Mouse (Mus musculus): ENCODE results near the gene Ltb4r1. TPM values are rescaled to one million over a fixed set of nuclear protein-coding genes. Genes with fewer than 3 reads are reported as not detected.
"Not testable (repeated sequence)": the region's sequence is repeated elsewhere in the genome, so short reads cannot be mapped to it uniquely, and the experiment has no call there.

Gene Ltb4r1
- total RNA-seq, 2 experiments from 2014 or later = 0.67 to 0.74 TPM

DNA sequence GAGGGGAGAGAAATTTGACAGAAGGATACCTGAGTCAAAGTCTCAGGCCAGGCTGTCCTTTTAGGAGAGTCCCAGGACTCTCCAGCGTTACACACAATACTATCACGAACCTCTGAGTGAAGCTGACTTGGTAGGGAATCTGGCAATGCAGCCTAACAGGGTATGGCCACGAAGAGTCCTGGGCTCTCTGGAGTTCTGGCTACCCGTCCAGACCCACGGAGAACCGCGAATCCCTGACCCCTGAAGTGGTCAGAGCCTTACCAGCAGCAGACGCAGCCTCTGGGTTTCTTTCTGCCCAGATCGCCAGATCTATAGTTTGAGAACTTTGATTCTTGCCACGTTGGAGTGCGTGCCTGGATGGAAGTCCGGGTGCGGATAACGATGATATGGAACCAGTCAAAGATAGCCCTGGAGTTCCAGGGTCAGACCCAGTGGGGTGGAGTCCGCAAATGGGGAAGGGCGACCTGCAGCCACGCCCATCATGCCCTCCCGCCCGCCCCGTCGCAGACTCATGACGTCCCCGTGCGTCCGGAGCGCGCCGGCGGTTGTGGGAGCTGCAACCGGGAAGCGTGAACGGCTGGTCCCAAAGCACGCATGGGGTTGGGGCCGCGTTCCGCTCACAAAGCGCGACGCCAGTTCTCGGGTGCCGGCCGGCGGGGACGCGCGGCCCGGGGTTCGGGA, 20.4 kb upstream of the Ltb4r1 start, which contains the start of the genes Dhrs1 and Nop9:
Dhrs1 (minus strand) TSS at position 511 of the 681 bp plus-strand sequence.
Nop9 (plus strand) TSS at position 514 of the 681 bp plus-strand sequence.
- intact Hi-C loops (cut with DNase I) = loop anchor here (10.0 kb wide), 1 partner anchor 251 kb away; the partner anchor contains the start of gene Carmil3
- DNase-seq = peak; percentile 92 to 93

DNA sequence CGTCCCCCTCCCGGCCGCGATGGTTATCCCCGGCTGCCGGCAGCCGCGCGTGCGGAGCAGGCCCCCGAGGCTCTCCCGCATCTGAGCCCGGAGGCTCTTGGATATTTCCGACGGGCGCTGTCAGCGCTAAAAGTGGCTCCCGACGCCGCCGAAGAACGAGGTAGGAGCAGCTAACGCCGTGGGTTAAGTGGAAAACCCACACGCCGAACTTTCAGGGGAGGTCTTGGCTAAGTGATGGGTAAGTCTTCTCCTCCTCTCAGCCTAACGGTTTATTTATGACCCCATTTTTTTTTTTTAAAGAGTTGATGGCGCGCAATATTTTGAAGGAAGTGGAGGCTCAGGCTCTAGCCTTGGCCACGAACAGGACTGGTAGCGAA, 19.9 kb upstream of the Ltb4r1 start:
- intact Hi-C loops (cut with DNase I) = loop anchor here (10.0 kb wide), 1 partner anchor 251 kb away; the partner anchor contains the start of gene Carmil3
- DNase-seq = no peak

DNA sequence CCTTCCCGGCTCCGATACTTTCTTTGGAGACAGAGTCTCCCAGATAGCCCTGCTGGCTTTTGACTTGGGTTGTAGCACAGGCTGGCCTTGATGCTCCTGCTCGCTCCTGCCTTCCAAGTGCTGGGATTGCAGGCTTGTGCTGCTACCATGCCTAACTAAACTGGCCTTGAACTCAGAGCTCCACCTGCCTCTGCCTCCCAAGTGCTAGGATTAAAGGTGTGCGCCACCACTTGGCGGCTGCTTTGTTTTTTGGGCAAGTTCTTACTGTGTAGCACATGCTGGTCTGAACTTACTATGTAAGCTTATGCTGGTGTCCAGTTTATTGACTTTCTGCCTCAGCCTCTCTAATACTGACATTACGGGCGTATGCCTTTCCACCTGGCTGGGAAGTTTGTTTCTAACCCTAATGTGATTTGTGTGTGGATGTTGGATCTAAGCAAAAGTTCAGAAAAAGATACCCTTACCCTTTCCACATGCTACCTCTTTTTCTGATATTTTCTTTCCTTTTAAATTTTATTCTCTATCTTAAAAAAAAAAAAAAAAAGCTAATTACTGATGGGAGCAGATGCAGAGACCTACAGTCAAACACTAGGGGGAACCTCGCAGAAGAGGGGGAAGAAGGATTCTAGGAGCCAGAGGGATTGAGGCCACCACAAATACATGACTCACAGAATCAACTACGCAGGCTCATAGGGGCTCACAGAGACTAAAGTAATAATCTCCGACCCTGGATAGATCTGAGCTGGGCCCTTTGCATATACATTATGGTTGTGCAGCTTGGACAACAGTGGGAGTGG, 18.5 kb upstream of the Ltb4r1 start:
- no peak for DNase-seq
- intact Hi-C loops (cut with DNase I) = loop anchor here (10.0 kb wide), 1 partner anchor 252 kb away; the partner anchor contains the start of gene Carmil3

DNA sequence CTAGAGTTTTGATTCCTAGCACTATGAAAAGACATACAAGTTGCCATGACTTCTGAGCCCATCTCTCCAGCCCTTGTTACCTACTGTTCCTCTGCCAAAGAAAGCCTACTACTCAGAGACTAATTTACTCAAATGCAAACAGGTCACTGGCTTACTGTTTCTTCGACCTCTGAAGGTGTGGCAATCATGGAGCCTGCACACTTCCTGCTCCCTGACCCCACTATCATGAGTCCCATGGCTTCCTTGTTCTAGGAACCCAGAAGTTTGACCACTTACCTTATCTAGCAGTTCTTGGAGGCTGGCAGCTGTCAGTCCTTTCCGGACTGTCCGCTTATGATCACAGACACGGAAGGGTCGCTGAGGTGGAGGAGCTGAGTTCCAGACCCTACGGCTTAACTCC, 8.2 kb upstream of the Ltb4r1 start:
- DNase-seq = no peak
- intact Hi-C loops (cut with DNase I) = loop anchor here (5.0 kb wide), 1 partner anchor 130 kb away; no protein-coding TSS in a partner anchor

DNA sequence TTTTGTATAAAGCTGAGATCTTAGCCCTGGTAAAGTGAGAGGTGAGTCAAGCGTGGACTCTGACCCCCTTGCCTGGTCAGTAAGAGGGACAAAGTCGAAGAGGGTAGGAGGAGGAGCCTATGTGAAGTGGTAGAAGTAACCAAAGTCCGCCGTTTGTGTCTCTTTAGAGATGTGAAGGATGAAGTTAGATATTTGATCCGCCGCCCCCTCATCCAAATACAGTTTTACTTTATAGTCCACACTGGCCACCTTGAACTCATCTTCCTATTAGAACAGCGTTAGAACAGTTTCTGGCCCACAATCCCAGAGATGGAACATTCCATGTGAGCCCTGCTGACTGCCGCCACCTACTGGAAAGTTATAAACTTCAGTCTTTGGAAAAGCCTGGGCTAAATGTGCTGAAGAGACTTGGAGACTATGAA, 7.4 kb upstream of the Ltb4r1 start, which contains the start of gene Cideb:
Cideb (minus strand) TSS at position 96 of the 422 bp plus-strand sequence.
- intact Hi-C loops (cut with DNase I) = loop anchor here (5.0 kb wide), 1 partner anchor 131 kb away; no protein-coding TSS in a partner anchor
- peak; percentile 60 to 77 for DNase-seq

DNA sequence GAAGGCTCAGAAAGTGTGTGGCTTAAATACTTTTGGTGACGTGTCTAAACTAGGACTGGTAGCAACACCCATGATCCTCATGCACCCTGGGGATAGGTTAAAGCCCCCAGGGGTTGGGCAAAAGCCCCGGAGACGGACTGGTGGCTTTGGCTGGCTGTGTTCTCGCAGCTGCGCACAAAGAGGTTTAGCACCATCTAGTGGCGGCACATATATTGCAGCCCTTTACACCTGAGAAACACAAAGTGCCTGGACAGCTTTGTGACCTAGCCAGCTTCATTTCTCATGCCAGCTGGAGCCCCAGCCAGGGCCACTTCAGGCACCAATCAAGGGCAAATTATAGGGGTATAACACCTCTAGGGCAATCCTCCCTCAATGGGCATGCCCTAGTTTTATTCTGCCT, 5.6 kb upstream of the Ltb4r1 start:
- intact Hi-C loops (cut with DNase I) = not testable (repeated sequence)
- peak; percentile 89 to 93 for DNase-seq

DNA sequence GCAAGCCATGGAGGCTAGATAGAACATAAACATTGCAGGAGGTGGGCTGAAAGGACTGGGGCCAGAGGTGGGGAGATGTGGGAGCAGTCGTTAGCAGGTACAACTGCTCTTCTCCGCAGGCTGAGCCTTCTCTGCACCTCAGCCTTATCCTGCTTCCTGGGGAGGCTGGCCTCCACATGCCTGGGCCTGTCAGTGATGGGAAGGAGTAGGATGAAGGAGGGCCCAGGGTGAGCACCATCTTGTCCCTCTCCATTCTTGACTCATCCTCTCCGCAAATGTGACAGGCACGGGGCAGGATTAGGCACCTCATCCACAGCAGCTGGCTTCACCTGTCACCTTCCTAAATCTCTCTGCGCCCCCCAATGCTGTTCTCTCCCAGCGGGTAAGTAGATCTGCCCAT, 4.6 kb upstream of the Ltb4r1 start, which contains the start of gene Ltb4r2:
Ltb4r2 (plus strand) TSS at position 266 of the 400 bp plus-strand sequence.
- intact Hi-C loops (cut with DNase I) = no loop called here
- no peak for DNase-seq

DNA sequence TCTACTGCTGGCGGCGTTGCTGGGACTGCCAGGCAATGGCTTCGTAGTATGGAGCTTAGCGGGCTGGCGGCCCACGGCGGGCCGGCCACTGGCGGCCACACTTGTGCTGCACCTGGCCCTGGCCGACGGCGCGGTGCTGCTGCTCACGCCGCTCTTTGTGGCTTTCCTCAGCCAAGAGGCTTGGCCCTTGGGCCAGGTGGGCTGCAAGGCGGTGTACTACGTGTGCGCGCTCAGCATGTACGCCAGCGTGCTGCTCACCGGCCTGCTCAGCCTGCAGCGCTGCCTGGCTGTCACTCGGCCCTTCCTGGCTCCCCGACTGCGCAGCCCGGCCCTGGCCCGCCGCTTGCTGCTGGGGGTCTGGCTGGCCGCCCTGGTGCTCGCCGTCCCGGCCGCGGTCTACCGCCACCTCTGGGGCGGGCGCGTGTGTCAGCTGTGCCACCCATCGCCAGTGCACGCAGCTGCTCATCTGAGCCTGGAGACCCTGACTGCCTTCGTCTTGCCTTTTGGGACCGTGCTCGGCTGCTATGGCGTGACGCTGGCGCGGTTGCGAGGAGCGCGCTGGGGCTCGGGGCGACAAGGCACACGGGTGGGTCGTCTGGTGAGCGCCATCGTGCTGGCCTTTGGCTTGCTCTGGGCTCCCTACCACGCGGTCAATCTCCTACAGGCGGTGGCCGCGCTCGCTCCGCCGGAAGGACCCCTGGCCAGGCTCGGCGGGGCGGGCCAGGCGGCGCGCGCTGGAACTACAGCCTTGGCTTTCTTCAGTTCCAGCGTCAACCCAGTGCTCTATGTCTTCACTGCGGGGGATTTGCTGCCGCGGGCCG, 3.6 kb upstream of the Ltb4r1 start:
- peak; percentile 65 to 77 for DNase-seq
- intact Hi-C loops (cut with DNase I) = no loop called here

DNA sequence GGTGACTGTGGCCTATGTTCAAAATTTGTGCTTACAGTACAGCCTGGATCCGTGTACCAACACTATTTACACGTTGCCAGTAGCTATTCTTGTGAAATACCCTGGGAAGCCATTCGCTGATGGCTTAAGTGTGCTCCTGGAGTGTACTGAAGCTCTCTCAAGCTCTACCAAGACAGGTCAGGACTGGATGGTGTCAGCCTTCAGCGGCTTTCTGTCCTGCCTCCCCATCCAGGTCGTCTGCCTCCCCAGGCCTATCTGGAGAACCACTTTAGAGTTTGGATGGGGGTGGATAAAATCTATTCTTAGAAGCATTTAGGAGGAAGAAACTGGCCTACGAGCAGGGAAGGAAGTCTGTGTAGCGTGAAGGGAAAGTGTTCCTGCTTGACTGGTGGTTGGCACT, 2.6 kb upstream of the Ltb4r1 start:
- DNase-seq = peak in 1 of 2 experiments; percentile 45
- intact Hi-C loops (cut with DNase I) = no loop called here

DNA sequence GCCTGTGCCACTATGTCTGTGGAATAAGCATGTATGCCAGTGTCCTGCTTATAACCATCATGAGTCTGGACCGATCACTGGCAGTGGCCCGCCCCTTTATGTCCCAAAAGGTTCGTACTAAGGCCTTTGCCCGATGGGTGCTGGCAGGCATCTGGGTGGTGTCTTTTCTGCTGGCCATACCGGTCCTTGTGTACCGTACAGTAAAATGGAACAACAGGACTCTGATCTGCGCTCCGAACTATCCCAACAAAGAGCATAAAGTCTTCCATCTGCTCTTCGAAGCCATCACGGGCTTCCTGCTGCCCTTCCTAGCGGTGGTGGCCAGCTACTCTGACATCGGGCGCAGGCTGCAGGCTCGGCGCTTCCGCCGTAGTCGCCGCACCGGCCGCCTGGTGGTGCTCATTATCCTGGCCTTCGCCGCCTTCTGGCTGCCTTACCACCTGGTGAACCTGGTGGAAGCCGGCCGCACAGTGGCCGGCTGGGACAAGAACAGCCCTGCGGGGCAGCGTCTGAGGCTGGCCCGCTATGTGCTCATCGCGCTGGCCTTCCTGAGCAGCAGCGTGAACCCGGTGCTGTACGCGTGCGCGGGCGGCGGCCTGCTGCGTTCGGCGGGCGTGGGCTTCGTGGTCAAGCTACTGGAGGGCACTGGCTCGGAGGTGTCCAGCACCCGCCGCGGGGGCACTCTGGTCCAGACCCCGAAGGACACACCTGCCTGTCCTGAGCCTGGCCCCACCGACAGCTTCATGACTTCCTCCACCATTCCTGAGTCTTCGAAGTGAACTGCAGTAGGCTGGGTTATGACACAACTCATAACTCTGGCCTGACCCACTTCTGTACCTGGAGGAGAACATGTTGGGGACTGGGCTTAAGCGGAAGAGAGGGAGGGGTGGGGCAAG, 2.0 kb downstream of the Ltb4r1 start:
- DNase-seq = peak; percentile 62 to 75
- intact Hi-C loops (cut with DNase I) = no loop called here

DNA sequence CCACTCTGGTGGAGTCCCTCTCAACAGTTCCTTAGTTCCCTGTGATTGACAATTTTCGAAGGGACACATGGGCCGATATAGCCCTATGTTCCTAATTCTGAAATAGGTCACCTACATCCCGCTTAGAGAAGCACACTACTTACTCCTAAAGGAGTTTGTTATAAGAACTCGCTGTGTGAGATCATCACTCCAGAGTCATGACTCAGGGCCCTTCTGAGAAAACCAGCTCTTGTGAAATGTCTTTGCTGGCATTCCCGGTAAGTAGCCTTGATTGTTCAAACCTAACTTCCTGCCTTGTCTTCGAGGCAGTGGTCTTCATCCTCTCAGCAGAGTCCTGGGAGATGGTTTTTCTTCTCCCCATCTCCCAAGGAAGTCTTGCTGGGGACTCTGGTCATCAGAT, 2.8 kb downstream of the Ltb4r1 start:
- DNase-seq = no peak
- intact Hi-C loops (cut with DNase I) = no loop called here

DNA sequence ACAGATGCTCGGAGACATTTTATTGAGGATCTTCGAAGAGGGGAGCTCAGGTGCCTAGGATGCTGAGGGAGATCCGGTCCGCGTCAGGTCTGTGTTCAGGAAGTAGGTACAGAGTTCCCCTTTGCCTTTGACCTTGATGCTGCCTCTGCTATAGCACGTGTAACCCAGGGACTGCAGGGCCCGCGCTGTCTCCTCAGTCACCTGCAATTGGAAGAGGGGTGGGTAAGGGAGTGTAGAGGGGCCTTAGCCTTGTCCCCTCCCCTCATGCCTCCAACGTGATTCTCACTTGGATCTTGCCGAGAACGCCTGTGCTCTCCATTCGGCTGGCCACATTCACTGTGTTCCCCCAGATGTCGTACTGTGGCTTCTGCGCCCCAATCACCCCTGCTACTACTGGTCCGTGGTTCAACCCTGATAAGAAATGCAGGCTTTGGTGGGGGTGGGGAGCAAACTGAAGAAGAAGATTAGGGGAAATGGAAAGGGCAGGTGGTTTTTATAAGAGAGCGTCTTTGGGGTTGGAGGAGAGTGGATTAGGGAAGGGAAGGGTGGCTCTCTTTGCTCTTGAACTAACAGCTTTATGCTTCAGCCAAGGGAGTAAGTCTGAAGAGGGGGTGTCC, 3.4 kb downstream of the Ltb4r1 start:
- intact Hi-C loops (cut with DNase I) = no loop called here

DNA sequence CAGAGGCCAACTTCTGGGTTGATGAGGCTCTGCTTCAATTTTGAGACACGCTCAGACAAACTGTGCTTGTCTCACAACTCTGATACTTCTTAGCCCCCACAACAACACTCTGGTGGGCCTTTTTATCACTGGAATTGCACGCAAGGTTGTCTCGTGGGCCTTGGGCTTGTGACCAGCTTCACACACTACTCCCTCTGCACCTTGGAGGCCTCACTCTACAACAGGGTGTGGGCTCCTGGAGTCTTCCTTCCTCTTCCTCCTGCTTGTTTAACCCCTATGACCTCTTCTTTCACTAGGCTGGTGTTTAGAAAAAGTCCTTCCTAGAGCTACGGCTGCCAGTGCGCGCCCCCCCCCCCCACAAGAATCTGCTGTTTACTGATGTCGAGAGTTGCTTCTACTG, 10.9 kb downstream of the Ltb4r1 start:
- no peak for DNase-seq
- intact Hi-C loops (cut with DNase I) = no loop called here

More for the DNA sequence above, 3.4 kb downstream of the Ltb4r1 start:
- DNase-seq = no peak

DNA sequence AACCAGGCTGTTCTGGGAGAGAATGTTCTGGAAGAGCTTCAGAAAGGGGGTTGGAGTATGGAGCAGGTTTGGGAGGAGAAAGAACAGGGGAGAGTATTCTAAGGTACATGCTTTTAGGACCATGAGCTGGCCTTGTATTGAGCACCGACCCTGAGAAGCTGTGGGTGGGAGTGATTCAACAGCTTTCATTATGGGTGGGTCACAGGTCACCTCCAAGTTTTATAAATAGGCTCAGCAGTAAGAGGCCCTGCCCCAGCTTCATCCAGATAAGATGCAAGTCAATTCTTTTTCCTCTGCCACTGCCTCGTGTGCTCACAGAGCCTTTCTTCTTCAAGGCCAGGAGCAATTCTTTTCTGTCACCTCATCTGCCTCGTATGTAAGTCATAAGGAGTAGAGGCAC, 11.4 kb downstream of the Ltb4r1 start:
- DNase-seq = no peak
- intact Hi-C loops (cut with DNase I) = no loop called here

DNA sequence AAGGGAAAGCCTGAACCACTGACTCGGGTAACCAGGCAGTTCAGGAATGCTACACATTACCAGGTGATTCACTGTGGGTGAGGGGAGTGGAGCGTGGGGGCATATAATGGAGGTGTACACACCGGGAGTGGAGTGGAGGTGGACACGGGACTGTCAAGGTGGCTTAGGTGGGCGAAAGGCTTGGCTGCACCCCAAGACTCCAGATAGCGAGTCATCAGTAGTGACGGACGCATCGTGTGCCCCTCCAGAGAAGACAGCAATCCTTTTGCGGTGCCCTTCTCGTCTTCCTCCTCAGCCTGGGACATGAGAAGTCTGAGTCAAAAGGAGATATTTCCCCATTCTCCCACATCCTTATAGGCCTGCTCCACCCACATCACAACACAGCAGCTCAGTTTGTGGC, 12.0 kb downstream of the Ltb4r1 start:
- intact Hi-C loops (cut with DNase I) = no loop called here
- no peak for DNase-seq

DNA sequence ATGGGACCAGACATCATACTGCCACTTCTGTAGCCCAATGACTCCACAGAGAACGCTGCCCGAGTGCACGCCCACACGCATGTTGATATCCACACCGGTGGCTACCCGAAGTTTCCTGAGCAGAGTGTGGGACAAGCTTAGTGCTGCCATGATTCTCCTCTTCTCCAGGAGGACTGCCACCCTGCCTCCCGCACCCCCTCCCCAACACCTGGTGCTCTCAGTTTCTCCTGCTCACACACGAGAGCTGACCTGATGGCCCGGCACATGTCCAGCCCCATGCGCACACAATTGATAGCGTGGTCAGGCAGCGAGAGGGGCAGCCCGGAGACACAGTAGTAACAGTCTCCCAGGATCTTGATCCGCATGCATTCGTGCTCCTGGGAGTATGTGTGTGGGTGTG, 12.9 kb downstream of the Ltb4r1 start:
- no peak for DNase-seq
- intact Hi-C loops (cut with DNase I) = no loop called here

DNA sequence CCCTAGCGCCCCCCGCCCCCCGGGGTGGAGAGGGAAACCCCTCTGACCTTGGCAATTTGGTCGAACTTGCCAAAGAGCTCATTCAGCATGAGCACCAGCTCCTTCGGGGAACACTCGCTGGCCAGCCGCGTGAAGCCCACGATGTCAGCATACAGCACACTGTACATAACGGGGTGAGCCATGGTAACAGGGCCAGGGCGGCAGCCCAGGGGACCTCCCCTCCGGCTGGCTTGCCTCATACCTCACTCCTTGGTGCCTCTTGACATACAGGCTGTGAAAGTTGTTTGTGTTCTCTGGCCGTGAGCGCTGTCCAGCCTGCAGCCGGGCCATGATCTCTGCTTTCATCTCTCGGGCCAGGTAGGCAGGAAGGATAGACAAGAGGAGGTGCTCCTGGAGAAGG, 13.9 kb downstream of the Ltb4r1 start:
- DNase-seq = no peak
- intact Hi-C loops (cut with DNase I) = loop anchor here (2.0 to 10.0 kb wide), 3 partner anchors 83 to 795 kb away; partner anchors contain the start of genes Cenpj and Parp4

DNA sequence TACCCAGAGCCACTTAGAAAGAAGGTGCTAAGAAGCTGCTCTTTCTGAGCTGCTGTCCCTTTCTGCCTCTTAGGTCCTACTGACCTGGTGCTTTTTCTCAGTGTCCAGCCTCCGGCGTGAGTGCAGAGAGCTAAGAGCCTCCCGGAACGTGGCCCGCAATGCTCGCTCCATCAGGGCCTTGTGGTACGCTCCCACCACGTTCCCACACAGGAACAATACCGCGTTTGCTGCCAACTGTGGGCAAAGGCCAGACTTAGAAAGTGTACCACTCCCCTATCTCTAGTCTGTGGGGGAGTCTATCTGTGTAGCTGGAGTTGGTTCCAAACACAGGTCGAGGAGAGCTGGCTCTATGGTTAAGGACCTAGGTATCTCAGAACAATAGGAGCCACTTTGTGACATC, 15.0 kb downstream of the Ltb4r1 start:
- peak in 1 of 2 experiments; percentile 10 for DNase-seq
- intact Hi-C loops (cut with DNase I) = loop anchor here (2.0 to 10.0 kb wide), 3 partner anchors 82 to 794 kb away; partner anchors contain the start of genes Cenpj and Parp4

DNA sequence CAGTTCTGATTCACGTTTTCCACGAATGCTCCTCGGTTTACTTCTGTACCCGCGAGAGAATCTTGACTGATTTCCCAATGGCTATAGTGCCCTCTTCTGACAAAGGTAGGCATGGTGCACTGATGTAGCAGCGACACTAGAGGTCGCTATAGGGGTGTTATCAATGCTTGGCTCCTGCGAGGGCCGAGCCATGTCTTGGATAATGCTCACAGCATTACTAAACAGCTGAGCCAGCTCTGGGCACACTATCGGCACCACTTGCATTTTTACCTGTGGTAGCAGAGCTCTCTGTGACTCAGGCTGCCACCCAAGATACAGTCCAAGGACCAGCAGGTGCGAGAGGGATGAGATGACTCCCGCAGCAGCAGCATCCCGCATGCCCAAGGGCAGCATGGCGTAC, 15.5 kb downstream of the Ltb4r1 start:
- intact Hi-C loops (cut with DNase I) = loop anchor here (2.0 to 10.0 kb wide), 3 partner anchors 81 to 793 kb away; partner anchors contain the start of genes Cenpj and Parp4
- peak; percentile 77 to 82 for DNase-seq

Measured in heart, postnatal 10 days (tissue).